Mouse (Mus musculus) CH12.LX (cell line): ENCODE measurements around the gene Galc. TPM values are rescaled to one million over a fixed set of nuclear protein-coding genes. Genes with fewer than 3 reads are reported as not detected.

ENCODE experiments used
- DNase-seq: peaks from one replicate; pipeline ENCODE4 v3.0.0-alpha.2; 2013; ENCODE audit errors: extremely low read depth
- H3K27ac ChIP-seq: 2 replicates; pipeline ENCODE4 v1.5.1; 2012; ENCODE audit warnings: low read depth, mild to moderate bottlenecking, control low read depth, moderate library complexity; ENCODE audit not compliant: insufficient read depth
- H3K27me3 ChIP-seq: replicated peaks from 2 replicates; pipeline ENCODE3; 2012; ENCODE audit warnings: inconsistent platforms
- H3K36me3 ChIP-seq, 2 experiments: replicated peaks in 1 of 2; 2 replicates each; pipeline versions ENCODE3 to v1.6.1; 2012; ENCODE audit warnings: inconsistent platforms in 1 of 2, low read length in 1 of 2, mild to moderate bottlenecking in 1 of 2, mixed read lengths in 1 of 2, moderate library complexity in 1 of 2; ENCODE audit not compliant: control insufficient read depth in 1 of 2, insufficient read depth in 1 of 2
- H3K4me1 ChIP-seq, 2 experiments: 2 replicates each; pipeline ENCODE4 v1.6.1; 2012; ENCODE audit warnings: inconsistent platforms in 1 of 2, moderate library complexity in 1 of 2; ENCODE audit not compliant: insufficient read depth in 2 of 2, control insufficient read depth in 1 of 2
- H3K4me2 ChIP-seq: 2 replicates; pipeline ENCODE4 v1.6.1; 2012; ENCODE audit warnings: low read depth, mild to moderate bottlenecking, control low read depth; ENCODE audit not compliant: poor library complexity, insufficient read depth, severe bottlenecking
- H3K4me3 ChIP-seq, 3 experiments: fragments of 150-350 bp in 1 of 3; sonication (generic) in 1 of 3; replicated peaks in 1 of 3; 2 replicates each; pipeline versions ENCODE3 to v1.5.1; 2011 to 2012; ENCODE audit warnings: low read depth in 2 of 3, low read length in 2 of 3, mild to moderate bottlenecking in 2 of 3, moderate library complexity in 2 of 3, control low read depth in 1 of 3, improper control_type of control experiment in 1 of 3, inconsistent platforms in 1 of 3, mixed read lengths in 1 of 3; ENCODE audit not compliant: poor library complexity in 1 of 3
- H3K79me2 ChIP-seq: replicated peaks from 2 replicates; pipeline ENCODE4 v1.6.1; 2012; ENCODE audit warnings: mild to moderate bottlenecking, moderate library complexity; ENCODE audit not compliant: control insufficient read depth, poor library complexity, insufficient read depth, severe bottlenecking; ENCODE audit errors: extremely low read depth
- H3K9ac ChIP-seq: 2 replicates; pipeline ENCODE4 v1.6.1; 2012; ENCODE audit warnings: low read depth, mild to moderate bottlenecking, control low read depth, moderate library complexity; ENCODE audit not compliant: insufficient read depth
- H3K9me3 ChIP-seq: replicated peaks from 2 replicates; pipeline ENCODE3; 2012; ENCODE audit warnings: low read length, inconsistent platforms, mixed read lengths
- BHLHE40 ChIP-seq: IDR thresholded peaks from 2 replicates; pipeline ENCODE4 v1.6.1; 2011; ENCODE audit warnings: mild to moderate bottlenecking, low read depth, low read length, improper control_type of control experiment
- CHD1 ChIP-seq: IDR thresholded peaks from 2 replicates; pipeline ENCODE4 v1.6.1; 2012; ENCODE audit warnings: low read depth, low read length, improper control_type of control experiment, inconsistent platforms
- E2F4 ChIP-seq: IDR thresholded peaks from 2 replicates; pipeline ENCODE4 v1.6.1; 2011; ENCODE audit warnings: low read depth, low read length, improper control_type of control experiment; ENCODE audit not compliant: insufficient replicate concordance
- ELF1 ChIP-seq: IDR thresholded peaks from 2 replicates; pipeline ENCODE4 v1.6.1; 2014; ENCODE audit warnings: low read depth, mild to moderate bottlenecking, inconsistent platforms, low read length, improper control_type of control experiment
- EP300 ChIP-seq: IDR thresholded peaks from 2 replicates; pipeline ENCODE4 v1.6.1; 2011; ENCODE audit warnings: low read length, improper control_type of control experiment
- JUND ChIP-seq: conservative IDR thresholded peaks from 2 replicates; pipeline ENCODE4 v1.6.1; 2011; ENCODE audit warnings: low read depth, low read length, improper control_type of control experiment
- KAT2A ChIP-seq: IDR thresholded peaks from 2 replicates; pipeline ENCODE4 v1.6.1; 2012; ENCODE audit warnings: low read length, improper control_type of control experiment, inconsistent platforms; ENCODE audit not compliant: insufficient replicate concordance
- NELFE ChIP-seq: IDR thresholded peaks from 2 replicates; pipeline ENCODE4 v1.6.1; 2011; ENCODE audit warnings: low read depth, low read length, improper control_type of control experiment
- NRF1 ChIP-seq: IDR thresholded peaks from 2 replicates; pipeline ENCODE4 v1.6.1; 2014; ENCODE audit warnings: low read depth, mild to moderate bottlenecking, inconsistent platforms, low read length, improper control_type of control experiment, moderate library complexity
- PAX5 ChIP-seq: IDR thresholded peaks from 2 replicates; pipeline ENCODE4 v1.6.1; 2012; ENCODE audit warnings: low read length, inconsistent platforms, mixed read lengths
- POLR2A ChIP-seq: IDR thresholded peaks from 2 replicates; pipeline ENCODE4 v1.6.1; 2011; ENCODE audit warnings: low read depth, mild to moderate bottlenecking, improper control_type of control experiment, low read length
- RAD21 ChIP-seq: IDR thresholded peaks from 2 replicates; pipeline ENCODE4 v1.6.1; 2011; ENCODE audit warnings: low read depth, mild to moderate bottlenecking, low read length, improper control_type of control experiment, moderate library complexity
- TBP ChIP-seq: conservative IDR thresholded peaks from 2 replicates; pipeline ENCODE4 v1.6.1; 2011; ENCODE audit warnings: low read depth, low read length, improper control_type of control experiment
- UBTF ChIP-seq: IDR thresholded peaks from 2 replicates; pipeline ENCODE4 v1.6.1; 2012; ENCODE audit warnings: low read depth, mild to moderate bottlenecking, inconsistent platforms, low read length, improper control_type of control experiment, moderate library complexity
- USF1 ChIP-seq: IDR thresholded peaks from 2 replicates; pipeline ENCODE4 v1.6.1; 2014; ENCODE audit warnings: low read depth, mild to moderate bottlenecking, inconsistent platforms, low read length, improper control_type of control experiment
- ZC3H11A ChIP-seq: IDR thresholded peaks from 2 replicates; pipeline ENCODE4 v1.6.1; 2012; ENCODE audit warnings: low read depth, mild to moderate bottlenecking, inconsistent platforms, low read length, improper control_type of control experiment
- ZKSCAN1 ChIP-seq: IDR thresholded peaks from 2 replicates; pipeline ENCODE4 v1.6.1; 2012; ENCODE audit warnings: low read depth, inconsistent platforms, low read length, improper control_type of control experiment, borderline replicate concordance
- ZMIZ1 ChIP-seq: IDR thresholded peaks from 2 replicates; pipeline ENCODE4 v1.6.1; 2012; ENCODE audit warnings: low read depth, mild to moderate bottlenecking, inconsistent platforms, low read length, improper control_type of control experiment
- ZNF384 ChIP-seq: IDR thresholded peaks from 2 replicates; pipeline ENCODE4 v1.6.1; 2012; ENCODE audit warnings: low read depth, low read length, improper control_type of control experiment, inconsistent platforms
- dilution Hi-C: fragments of 300-500 bp; cut with MboI; formaldehyde crosslinking; loops from 2 replicates; pipeline ENCODE4 v1.14.3; 2020; ENCODE audit warnings: low sequenced_read_pairs; ENCODE audit not compliant: extremely low pct_unique_long_range_greater_than_20kb, extremely low pct_ligation_motif_present
- in situ Hi-C: fragments of 300-500 bp; cut with MboI; formaldehyde crosslinking; loops from 3 replicates; pipeline ENCODE4 v1.14.3; 2019; ENCODE audit warnings: low sequenced_read_pairs, low pct_ligation_motif_present, low pct_unique_long_range_greater_than_20kb, mixed read lengths
- polyA plus RNA-seq: library from polyadenylated mRNA; unstranded; fragments of >175 nt; gene quantifications from 2 replicates; pipeline ENCODE4 v1.2.1, GENCODE M21; 2012; ENCODE audit warnings: low read depth; ENCODE audit not compliant: insufficient read length
- total RNA-seq, 2 experiments: library from RNA; depleted of rRNA; stranded (reverse); fragments of 300-350 nt in 1 of 2; fragments of >200 nt in 1 of 2; gene quantifications; 2 replicates each; pipeline ENCODE4 v1.2.3; 2012 to 2014

Galc gene
- total and polyA plus RNA-seq, 3 experiments = 1.6 to 9.1 (median 6.4) TPM

DNA sequence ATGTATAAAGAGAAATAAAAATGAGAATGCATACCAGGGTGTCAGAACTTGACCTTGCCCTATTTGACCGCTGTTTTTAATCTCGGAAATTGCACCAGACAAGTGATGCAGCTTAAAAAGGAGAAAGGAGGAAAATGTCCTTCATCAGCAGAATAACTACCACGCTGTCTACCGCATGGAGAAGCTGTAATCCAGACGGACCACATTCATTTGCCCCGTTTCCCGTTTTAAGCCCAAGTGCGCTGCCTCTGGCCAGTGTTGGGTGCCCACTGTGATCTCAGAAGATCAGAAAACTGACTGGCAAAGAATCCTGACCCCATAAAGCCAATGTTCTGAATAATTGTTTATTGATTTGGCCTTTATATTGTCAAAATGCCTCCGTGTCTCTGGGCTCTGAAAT, 6.4 kb upstream of the Galc start:
- Histone ChIP-seq H3K9me3 (no peaks in the 10 kb centered on the region), H3K4me1 (peaks cover 7 to 25% of the 10 kb centered on the region in 2 experiments), H3K9ac (no peak overlapping the region), H3K27ac (no peak overlapping the region), H3K27me3 (no peaks in the 10 kb centered on the region), H3K79me2 (peaks cover under 1% of the 10 kb centered on the region; the same call in 1 of the 2 replicates), H3K4me2 (no peak overlapping the region), H3K4me3 (no peak overlapping the region), H3K36me3 (no peaks in the 10 kb centered on the region)
- in situ Hi-C loops (no loop called here), dilution Hi-C loops (no loop called here)
- TF ChIP-seq POLR2A = no peak
- no peak for TF ChIP-seq ZC3H11A
- TF ChIP-seq KAT2A = no peak
- no peak for TF ChIP-seq ZNF384
- no peak for TF ChIP-seq TBP
- no peak for TF ChIP-seq NELFE
- no peak for TF ChIP-seq PAX5
- TF ChIP-seq EP300 = no peak
- TF ChIP-seq ZKSCAN1 = no peak
- no peak for TF ChIP-seq CHD1
- no peak for TF ChIP-seq UBTF
- no peak for TF ChIP-seq BHLHE40
- no peak for DNase-seq

GRCm38 (mm10) chr12:98259518-98259852, 226 bp upstream of the Galc start:
- Histone ChIP-seq H3K4me1 (peaks cover 10 to 36% of the 10 kb centered on the region in 2 experiments), H3K36me3 (no peaks in the 10 kb centered on the region), H3K27me3 (no peaks in the 10 kb centered on the region), H3K79me2 (0 out of 2 replicates have a peak, but pooled peaks cover 2% of the 10 kb centered on the region), H3K4me2 (peak overlapping the region; percentile 59), H3K4me3 (peak overlapping the region; percentile 78 to 99 (median 88)), H3K27ac (no peak overlapping the region), H3K9ac (peak overlapping the region; percentile 94), H3K9me3 (no peaks in the 10 kb centered on the region)
- TF ChIP-seq NRF1 (no peak), TBP (0 out of 2 replicates have a peak, but pooled peaks have one; percentile 36), ELF1 (peak; percentile 3; the same call in 1 of the 2 replicates)
- no peak for DNase-seq
- in situ Hi-C loops = no loop called here
- dilution Hi-C loops = no loop called here

DNA sequence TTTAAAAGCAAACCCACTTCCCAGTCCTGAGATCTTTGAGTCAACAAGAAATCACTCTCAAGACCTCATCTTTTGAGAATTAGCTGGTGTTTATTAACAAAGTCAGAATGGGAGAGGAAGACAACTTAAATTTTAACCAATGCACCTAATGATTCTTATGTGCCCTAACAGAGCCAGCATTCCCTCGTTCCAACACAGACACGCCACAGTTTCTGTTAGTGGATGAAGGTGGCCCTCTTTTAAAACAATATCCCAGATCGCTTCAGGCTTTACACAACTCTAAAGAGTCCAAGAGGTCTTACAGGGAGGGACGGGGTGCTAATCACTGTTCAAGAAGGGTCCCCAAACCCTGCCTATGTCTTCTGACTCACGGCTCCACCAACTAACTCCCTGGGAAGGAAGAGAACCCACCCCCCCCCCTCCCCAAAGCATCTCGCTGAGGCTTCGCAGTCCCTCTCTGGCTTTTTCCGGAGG, 851 bp downstream of the Galc start:
- dilution Hi-C loops (no loop called here), in situ Hi-C loops (no loop called here)
- TF ChIP-seq JUND (no peak), RAD21 (no peak), E2F4 (no peak), USF1 (no peak), ZMIZ1 (no peak), PAX5 (no peak), ELF1 (no peak), EP300 (no peak), BHLHE40 (no peak)
- peak overlapping the region; percentile 73; the same call in 1 of the 2 replicates for H3K27ac ChIP-seq
- no peaks in the 10 kb centered on the region for H3K9me3 ChIP-seq
- H3K4me1 ChIP-seq = peaks cover 10 to 36% of the 10 kb centered on the region in 2 experiments
- H3K27me3 ChIP-seq = no peaks in the 10 kb centered on the region
- H3K4me3 ChIP-seq = peak overlapping the region; percentile 73 to 99 (median 88)
- peak overlapping the region; percentile 94 for H3K9ac ChIP-seq
- H3K79me2 ChIP-seq = 0 out of 2 replicates have a peak, but pooled peaks cover 2% of the 10 kb centered on the region
- H3K36me3 ChIP-seq = peaks cover 0 to 2% of the 10 kb centered on the region in 2 experiments
- peak overlapping the region; percentile 80 for H3K4me2 ChIP-seq
- no peak for DNase-seq
